Mouse (Mus musculus): ENCODE measurements around the gene Mecom.

Gene Mecom

DNA sequence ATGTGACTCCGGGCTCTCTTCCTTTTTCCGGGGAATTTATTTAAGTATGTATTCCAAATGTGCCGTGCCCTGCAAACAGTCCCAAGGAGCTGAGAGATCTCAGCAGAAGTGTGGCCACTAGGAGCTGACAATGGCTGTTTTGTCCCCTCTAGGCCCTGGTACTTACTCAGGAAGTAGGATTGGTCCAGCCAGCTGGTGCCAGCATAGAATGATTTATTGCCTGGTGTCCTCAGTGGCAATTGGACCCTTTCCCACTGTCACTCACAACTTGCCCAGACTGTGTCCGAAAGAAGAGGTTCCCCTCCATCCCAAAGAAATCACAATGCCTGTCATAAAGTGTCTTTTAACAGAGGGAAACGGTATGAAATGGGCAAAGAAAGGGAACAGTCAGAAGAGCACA, 340.4 kb downstream of the Mecom start:
- in situ Hi-C loops (cut with MboI): no loop called here

DNA sequence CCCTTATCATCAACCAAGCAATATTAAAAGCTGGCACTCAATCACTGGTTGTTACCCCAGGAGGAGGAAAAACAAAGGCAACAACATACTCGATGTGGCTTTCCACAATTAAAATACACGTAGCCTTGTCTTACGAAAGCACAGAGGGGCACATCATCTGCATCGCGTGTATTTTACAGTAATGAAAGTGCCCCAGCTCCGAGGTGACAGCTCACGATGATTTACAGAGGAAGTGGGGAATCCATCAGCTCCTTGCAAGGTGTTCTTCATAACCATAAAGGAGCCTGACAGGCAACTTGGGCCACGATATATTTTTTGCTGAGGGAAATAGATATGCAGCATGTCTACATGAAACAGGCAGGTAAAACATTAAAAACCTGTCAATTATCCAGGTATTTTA, 341.7 kb downstream of the Mecom start:
- in situ Hi-C loops (cut with MboI): no loop called here

GRCm38 (mm10) chr3:30203764-30204163, 344.0 kb downstream of the Mecom start:
- in situ Hi-C loops (cut with MboI): no loop called here

GRCm38 (mm10) chr3:30198854-30199253, 349.0 kb downstream of the Mecom start:
- in situ Hi-C loops (cut with MboI): no loop called here

GRCm38 (mm10) chr3:30198227-30198626, 349.6 kb downstream of the Mecom start:
- in situ Hi-C loops (cut with MboI): no loop called here

DNA sequence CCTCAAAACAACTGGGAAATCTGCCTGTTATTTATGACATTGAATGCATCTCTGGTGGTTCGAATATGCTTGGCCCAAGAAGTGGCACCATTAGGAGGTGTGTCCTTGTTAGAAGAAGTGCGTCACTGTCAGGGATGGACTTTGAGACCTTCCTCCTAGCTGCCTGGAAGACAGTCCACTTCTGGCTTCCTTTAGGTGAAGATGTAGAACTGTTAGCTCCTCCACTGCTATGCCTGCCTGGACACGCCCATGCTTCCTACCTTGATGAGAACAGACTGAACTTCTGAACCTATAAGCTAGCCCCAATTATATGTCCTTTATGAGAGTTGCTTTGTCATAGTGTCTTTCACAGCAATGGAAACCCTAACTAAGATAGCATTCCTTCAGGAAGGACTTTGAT, 352.6 kb downstream of the Mecom start:
- in situ Hi-C loops (cut with MboI): no loop called here

DNA sequence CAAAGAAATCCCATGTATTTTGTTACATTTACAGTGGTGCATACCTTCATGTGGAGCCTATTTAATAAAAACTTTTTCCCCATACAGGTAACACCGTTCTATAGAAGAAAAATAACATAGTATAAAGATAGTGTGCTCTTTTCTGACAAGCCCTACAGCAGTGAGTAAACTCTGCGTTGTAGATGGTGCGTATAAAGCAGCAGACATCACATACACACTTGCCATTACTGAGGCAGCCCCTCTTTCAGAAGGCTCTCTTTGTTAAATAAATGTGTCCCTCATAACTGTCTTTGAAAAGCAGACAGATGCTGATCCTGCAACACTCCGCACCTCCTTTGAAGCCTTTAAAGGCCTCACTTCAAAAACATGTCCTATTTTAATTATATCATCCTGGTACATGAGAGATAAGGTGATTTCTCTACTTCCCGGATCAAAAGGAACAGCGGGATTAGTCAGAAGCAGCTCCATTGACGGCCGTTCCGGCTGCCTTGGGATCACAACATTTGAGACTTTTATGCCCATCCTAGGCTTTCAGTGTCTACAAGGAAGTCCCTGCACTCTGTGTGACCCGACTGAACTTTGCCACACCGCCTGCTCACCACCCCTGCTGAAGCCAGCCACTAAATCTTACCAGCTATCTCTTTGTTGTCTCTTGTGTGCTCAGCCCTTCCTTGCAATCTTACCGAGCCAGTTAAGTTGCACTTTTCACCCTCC, 355.4 kb downstream of the Mecom start:
- in situ Hi-C loops (cut with MboI): no loop called here

GRCm38 (mm10) chr3:30189325-30189724, 358.5 kb downstream of the Mecom start:
- in situ Hi-C loops (cut with MboI): no loop called here

GRCm38 (mm10) chr3:30187812-30188469, 359.9 kb downstream of the Mecom start:
- in situ Hi-C loops (cut with MboI): no loop called here

- in situ Hi-C loops (cut with MboI): no loop called here
Observed at GRCm38 (mm10) chr3:30181807-30182481, 365.9 kb downstream of the Mecom start.

GRCm38 (mm10) chr3:30176615-30177014, 371.2 kb downstream of the Mecom start:
- in situ Hi-C loops (cut with MboI): no loop called here

- in situ Hi-C loops (cut with MboI): no loop called here
Observed at GRCm38 (mm10) chr3:30173812-30174211, 374.0 kb downstream of the Mecom start.

GRCm38 (mm10) chr3:30168396-30169186, 379.2 kb downstream of the Mecom start:
- in situ Hi-C loops (cut with MboI): no loop called here

DNA sequence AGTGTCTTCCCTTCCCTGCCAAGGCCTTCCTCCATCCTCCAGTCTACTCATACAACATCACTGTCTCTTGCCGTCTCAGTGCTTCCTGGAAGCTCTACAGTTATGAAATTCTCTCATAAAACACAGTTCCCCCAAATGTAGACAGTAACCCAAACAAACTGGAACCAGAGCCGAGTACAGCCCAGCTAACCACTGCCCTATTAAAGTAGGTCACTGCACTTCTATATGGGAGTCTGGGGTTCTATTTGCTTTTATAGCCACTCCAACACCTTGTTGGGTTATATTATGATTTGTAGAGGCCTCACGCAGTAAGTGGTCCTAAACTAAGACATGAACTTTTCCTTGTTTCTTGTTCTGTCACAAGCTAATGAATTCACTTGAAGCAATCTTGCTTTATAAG, 380.8 kb downstream of the Mecom start:
- in situ Hi-C loops (cut with MboI): no loop called here

GRCm38 (mm10) chr3:30164834-30165233, 383.0 kb downstream of the Mecom start:
- in situ Hi-C loops (cut with MboI): no loop called here

GRCm38 (mm10) chr3:30163390-30163789, 384.4 kb downstream of the Mecom start:
- in situ Hi-C loops (cut with MboI): no loop called here

- in situ Hi-C loops (cut with MboI): no loop called here
Observed at GRCm38 (mm10) chr3:30160961-30161670, 386.7 kb downstream of the Mecom start.

- in situ Hi-C loops (cut with MboI): no loop called here
Observed at GRCm38 (mm10) chr3:30160346-30160745, 387.5 kb downstream of the Mecom start.

GRCm38 (mm10) chr3:30157128-30157670, 390.6 kb downstream of the Mecom start:
- in situ Hi-C loops (cut with MboI): no loop called here

DNA sequence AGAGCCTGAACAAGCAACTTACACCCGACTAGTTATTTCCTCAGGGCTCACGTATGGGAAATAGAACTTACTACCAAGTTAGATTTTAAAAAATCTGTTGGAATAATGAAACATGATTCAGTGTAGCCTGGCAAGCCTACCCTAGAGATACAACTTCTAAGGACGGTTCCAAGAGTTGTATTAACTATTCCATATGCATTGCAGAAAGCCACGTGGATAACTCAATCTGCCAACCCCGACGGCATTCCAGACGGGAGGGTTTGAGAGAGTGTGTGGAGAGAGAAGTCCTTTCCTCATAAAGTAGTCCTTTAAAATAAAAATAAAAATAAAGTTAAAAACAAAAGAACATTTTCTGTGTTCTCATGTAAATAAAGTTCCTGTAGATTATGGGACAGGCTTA, 393.4 kb downstream of the Mecom start:
- in situ Hi-C loops (cut with MboI): no loop called here

- in situ Hi-C loops (cut with MboI): no loop called here
Observed at GRCm38 (mm10) chr3:30153923-30154331, 393.9 kb downstream of the Mecom start.
